Mouse (Mus musculus) ovary, adult 18-20 months (tissue): ENCODE results near the gene Wdr62.

Source experiments
- DNase-seq: peaks from one replicate; pipeline ENCODE4 v3.0.0; 2022; ENCODE audit warnings: low spot score, mixed read lengths

Gene Wdr62

GRCm38 (mm10) chr7:30306083-30306779 is 26.0 kb upstream of the Wdr62 start:
- no peak for DNase-seq

GRCm38 (mm10) chr7:30300914-30301313 is 20.7 kb upstream of the Wdr62 start:
- no peak for DNase-seq

GRCm38 (mm10) chr7:30297266-30297665 is 17.0 kb upstream of the Wdr62 start:
- DNase-seq = no peak

- no peak for DNase-seq
Measured at GRCm38 (mm10) chr7:30296816-30297215, 16.6 kb upstream of the Wdr62 start.

GRCm38 (mm10) chr7:30295103-30295502 is 14.9 kb upstream of the Wdr62 start:
- DNase-seq = peak; percentile 67

GRCm38 (mm10) chr7:30294296-30294695 is 14.1 kb upstream of the Wdr62 start:
- DNase-seq = no peak

- DNase-seq = no peak
Measured at GRCm38 (mm10) chr7:30293795-30294194, 13.6 kb upstream of the Wdr62 start.

GRCm38 (mm10) chr7:30291215-30292131 is 11.3 kb upstream of the Wdr62 start, which contains the start of gene Clip3:
Clip3 (plus strand) TSS chr7:30291728.
- peak; percentile 61 for DNase-seq

GRCm38 (mm10) chr7:30289714-30290399 is 9.6 kb upstream of the Wdr62 start:
- no peak for DNase-seq

- no peak for DNase-seq
Measured at GRCm38 (mm10) chr7:30289071-30289713, 9.0 kb upstream of the Wdr62 start.

- no peak for DNase-seq
Measured at GRCm38 (mm10) chr7:30288046-30288445, 7.8 kb upstream of the Wdr62 start.

- DNase-seq = no peak
Measured at GRCm38 (mm10) chr7:30286701-30287410, 6.6 kb upstream of the Wdr62 start.

- DNase-seq = no peak
Measured at GRCm38 (mm10) chr7:30282740-30283139, 2.5 kb upstream of the Wdr62 start.

- DNase-seq = no peak
Measured at GRCm38 (mm10) chr7:30281522-30281921, 1.3 kb upstream of the Wdr62 start.

GRCm38 (mm10) chr7:30280670-30281138 is 485 bp upstream of the Wdr62 start:
- peak; percentile 83 for DNase-seq

- no peak for DNase-seq
Measured at GRCm38 (mm10) chr7:30279536-30279935, 683 bp downstream of the Wdr62 start.

- DNase-seq = no peak
Measured at GRCm38 (mm10) chr7:30278911-30279310, 1.3 kb downstream of the Wdr62 start.

GRCm38 (mm10) chr7:30274383-30274782 is 5.8 kb downstream of the Wdr62 start:
- no peak for DNase-seq

GRCm38 (mm10) chr7:30269641-30270040 is 10.6 kb downstream of the Wdr62 start:
- no peak for DNase-seq

GRCm38 (mm10) chr7:30266780-30267179 is 13.4 kb downstream of the Wdr62 start:
- no peak for DNase-seq

- no peak for DNase-seq
Measured at GRCm38 (mm10) chr7:30265935-30266334, 14.3 kb downstream of the Wdr62 start.
